Mouse (Mus musculus) olfactory bulb, adult 2 months (tissue): ENCODE results near the gene Bcl7a.

Source experiments
- CTCF ChIP-seq: fragments of 200-500 bp; IDR thresholded peaks from 2 replicates; pipeline ENCODE4 v1.5.1; 2012; ENCODE audit warnings: low read depth, mild to moderate bottlenecking, low read length, moderate library complexity; ENCODE audit not compliant: insufficient read depth
- POLR2A ChIP-seq: fragments of 200-500 bp; IDR thresholded peaks from 2 replicates; pipeline ENCODE4 v1.6.1; 2012; ENCODE audit warnings: mild to moderate bottlenecking, low read depth, low read length, moderate library complexity; ENCODE audit not compliant: insufficient read depth

DNA sequence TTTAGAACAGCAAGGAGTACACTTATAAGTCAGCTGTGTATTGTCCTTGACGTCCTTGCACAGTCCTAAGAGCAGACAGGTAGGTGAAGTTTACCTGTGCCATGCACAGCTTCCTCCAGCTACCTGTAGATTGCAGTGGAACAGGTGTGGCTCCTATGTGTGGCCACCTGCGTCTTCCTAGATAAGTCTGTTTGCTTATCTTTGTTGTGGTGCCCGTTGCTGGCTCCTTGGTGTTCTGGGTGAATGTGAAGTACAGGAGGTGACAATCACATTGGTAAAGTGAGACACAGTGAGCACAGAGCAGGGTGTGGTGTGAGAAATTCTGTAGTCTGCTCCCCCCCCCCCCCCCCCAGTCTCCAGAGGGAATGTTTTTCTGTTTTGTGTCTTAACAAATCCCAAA lies 72.5 kb downstream of the Bcl7a start:
- no peak for TF ChIP-seq POLR2A
- no peak for TF ChIP-seq CTCF
